Mouse (Mus musculus) neural tube, embryonic 13.5 days (tissue): Measurements from ENCODE around the gene Ppib. TPM values are rescaled to one million over a fixed set of nuclear protein-coding genes. Genes with fewer than 3 reads are reported as not detected.

Experiments
- ATAC-seq: fragments of 200-750 bp; cut with Nextera tagmentation; 2 replicates; pipeline ENCODE4 v1.8.0; 2017; ENCODE audit warnings: low read depth, mild to moderate bottlenecking, moderate TSS enrichment, moderate library complexity
- H3K27ac ChIP-seq: fragments of 300-500 bp; sonication (generic); replicated peaks from 2 replicates; pipeline ENCODE4 v1.5.1; 2015; ENCODE audit warnings: moderate library complexity, mild to moderate bottlenecking, inconsistent platforms
- H3K27me3 ChIP-seq: fragments of 300-500 bp; sonication (generic); 2 replicates; pipeline ENCODE4 v1.6.1; 2015; ENCODE audit warnings: mild to moderate bottlenecking, inconsistent platforms
- H3K36me3 ChIP-seq: fragments of 300-500 bp; sonication (generic); 2 replicates; pipeline ENCODE4 v1.6.1; 2015; ENCODE audit warnings: mild to moderate bottlenecking, inconsistent platforms
- H3K4me1 ChIP-seq: fragments of 300-500 bp; sonication (generic); replicated peaks from 2 replicates; pipeline ENCODE4 v1.6.1; 2015; ENCODE audit warnings: inconsistent platforms
- H3K4me2 ChIP-seq: fragments of 300-500 bp; sonication (generic); 2 replicates; pipeline ENCODE4 v1.6.1; 2015; ENCODE audit warnings: inconsistent platforms, mild to moderate bottlenecking, moderate library complexity
- H3K4me3 ChIP-seq: fragments of 300-500 bp; sonication (generic); 2 replicates; pipeline ENCODE4 v1.5.1; 2015; ENCODE audit warnings: mild to moderate bottlenecking, inconsistent platforms
- H3K9ac ChIP-seq: fragments of 300-500 bp; sonication (generic); 2 replicates; pipeline ENCODE4 v1.6.1; 2015; ENCODE audit warnings: moderate library complexity, mild to moderate bottlenecking, inconsistent platforms
- H3K9me3 ChIP-seq: fragments of 300-500 bp; sonication (generic); 2 replicates; pipeline ENCODE4 v1.6.1; 2016; ENCODE audit warnings: inconsistent platforms
- WGBS: fragments of 180-500 bp; shearing (Covaris S2); methylation state at CpG from one replicate; pipeline ENCODE4 v1.1.7; 2015; 5-methylcytosine and 5-hydroxymethylcytosine counted together
- polyA plus RNA-seq: library from polyadenylated mRNA; unstranded; fragments of >200 nt; fragmentation: Nextera tagmentation; extraction: Ambion mirVana; gene quantifications from 2 replicates; pipeline ENCODE4 v1.2.1, GENCODE M21; 2015

The Ppib gene
- polyA plus RNA-seq, 1 experiment from 2014 or later = 438 TPM

- H3K9me3 ChIP-seq = peaks cover 6% of the 10 kb centered on the region; the same call in 1 of the 2 replicates
Measured at GRCm38 (mm10) chr9:66078493-66078892, 18.5 kb downstream of the Ppib start.

GRCm38 (mm10) chr9:66080804-66081459 lies 20.9 kb downstream of the Ppib start:
- Histone ChIP-seq H3K4me2 (no peak overlapping the region), H3K27ac (no peak overlapping the region), H3K4me1 (peaks cover 7% of the 10 kb centered on the region; the same call in 1 of the 2 replicates), H3K9ac (no peak overlapping the region), H3K36me3 (peaks cover under 1% of the 10 kb centered on the region; the same call in 1 of the 2 replicates), H3K4me3 (no peak overlapping the region), H3K9me3 (no peaks in the 10 kb centered on the region), H3K27me3 (no peaks in the 10 kb centered on the region)
- no peak for ATAC-seq
- WGBS = 63% methylated on average over 3 of the region's 3 CpGs

More at GRCm38 (mm10) chr9:66078493-66078892, 18.5 kb downstream of the Ppib start:
- Histone ChIP-seq H3K4me3 (no peak overlapping the region), H3K27ac (no peak overlapping the region), H3K9ac (peak overlapping the region; percentile 35; the same call in 1 of the 2 replicates), H3K36me3 (no peaks in the 10 kb centered on the region), H3K27me3 (no peaks in the 10 kb centered on the region), H3K4me1 (peaks cover 7% of the 10 kb centered on the region; the same call in 1 of the 2 replicates), H3K4me2 (peak overlapping the region; percentile 31)
- ATAC-seq = no peak; the same call in 1 of the 2 replicates
- 14% methylated on average over 14 of the region's 14 CpGs for WGBS

- no peak overlapping the region for H3K4me3 ChIP-seq
- H3K36me3 ChIP-seq = peaks cover 12% of the 10 kb centered on the region
- no peak for ATAC-seq
- H3K27me3 ChIP-seq = no peaks in the 10 kb centered on the region
- H3K9me3 ChIP-seq = no peaks in the 10 kb centered on the region
- WGBS = 86% methylated on average over 4 of the region's 4 CpGs
- no peak overlapping the region for H3K9ac ChIP-seq
- no peak overlapping the region for H3K27ac ChIP-seq
- H3K4me1 ChIP-seq = peaks cover 7% of the 10 kb centered on the region; the same call in 1 of the 2 replicates
- no peak overlapping the region for H3K4me2 ChIP-seq
Measured at GRCm38 (mm10) chr9:66081999-66082398, 22.0 kb downstream of the Ppib start.

- ATAC-seq = no peak
- Histone ChIP-seq H3K36me3 (peaks cover 32% of the 10 kb centered on the region), H3K9me3 (no peaks in the 10 kb centered on the region), H3K4me1 (no peaks in the 10 kb centered on the region), H3K4me2 (no peak overlapping the region), H3K27ac (no peak overlapping the region), H3K4me3 (no peak overlapping the region), H3K9ac (no peak overlapping the region), H3K27me3 (no peaks in the 10 kb centered on the region)
- WGBS = 91% methylated on average over 3 of the region's 3 CpGs
Measured at GRCm38 (mm10) chr9:66084171-66084570, 24.1 kb downstream of the Ppib start.

- Histone ChIP-seq H3K9ac (no peak overlapping the region), H3K9me3 (no peaks in the 10 kb centered on the region), H3K4me3 (no peak overlapping the region), H3K4me1 (0 out of 2 replicates have a peak, but pooled peaks cover under 1% of the 10 kb centered on the region), H3K4me2 (no peak overlapping the region), H3K27ac (no peak overlapping the region), H3K27me3 (no peaks in the 10 kb centered on the region), H3K36me3 (peaks cover 61% of the 10 kb centered on the region)
- no peak for ATAC-seq
- WGBS = 95% methylated on average over 7 of the region's 7 CpGs
Measured at GRCm38 (mm10) chr9:66087062-66087461, 27.0 kb downstream of the Ppib start.

- no peak overlapping the region for H3K4me3 ChIP-seq
- no peak overlapping the region for H3K4me2 ChIP-seq
- ATAC-seq = no peak
- no peaks in the 10 kb centered on the region for H3K9me3 ChIP-seq
- no peak overlapping the region for H3K9ac ChIP-seq
- H3K27ac ChIP-seq = no peak overlapping the region
- H3K27me3 ChIP-seq = no peaks in the 10 kb centered on the region
- H3K36me3 ChIP-seq = peaks cover 75% of the 10 kb centered on the region
- H3K4me1 ChIP-seq = peaks cover 8% of the 10 kb centered on the region; the same call in 1 of the 2 replicates
- WGBS = 52% methylated on average over 4 of the region's 4 CpGs
Measured at GRCm38 (mm10) chr9:66088411-66088810, 28.4 kb downstream of the Ppib start.

GRCm38 (mm10) chr9:66090593-66091244 lies 30.7 kb downstream of the Ppib start:
- 90% methylated on average over 13 of the region's 13 CpGs for WGBS
- Histone ChIP-seq H3K9me3 (no peaks in the 10 kb centered on the region), H3K27ac (no peak overlapping the region), H3K27me3 (no peaks in the 10 kb centered on the region), H3K9ac (no peak overlapping the region), H3K4me1 (peaks cover 8% of the 10 kb centered on the region; the same call in 1 of the 2 replicates), H3K4me2 (no peak overlapping the region), H3K4me3 (no peak overlapping the region), H3K36me3 (peaks cover 98% of the 10 kb centered on the region)
- ATAC-seq = no peak

GRCm38 (mm10) chr9:66091327-66092231 lies 31.6 kb downstream of the Ppib start:
- peaks cover 99% of the 10 kb centered on the region for H3K36me3 ChIP-seq

GRCm38 (mm10) chr9:66092664-66093063 lies 32.6 kb downstream of the Ppib start:
- Histone ChIP-seq H3K9ac (no peak overlapping the region), H3K36me3 (peaks cover 99% of the 10 kb centered on the region), H3K4me1 (peaks cover 8% of the 10 kb centered on the region; the same call in 1 of the 2 replicates), H3K4me2 (no peak overlapping the region), H3K27ac (0 out of 2 replicates have a peak overlapping the region, but pooled peaks have one; percentile 46), H3K27me3 (no peaks in the 10 kb centered on the region), H3K9me3 (no peaks in the 10 kb centered on the region), H3K4me3 (no peak overlapping the region)
- WGBS = 86% methylated on average over 2 of the region's 2 CpGs
- no peak for ATAC-seq

More at GRCm38 (mm10) chr9:66091327-66092231, 31.6 kb downstream of the Ppib start:
- 85% methylated on average over 6 of the region's 6 CpGs for WGBS
- no peaks in the 10 kb centered on the region for H3K9me3 ChIP-seq
- no peak overlapping the region for H3K4me2 ChIP-seq
- H3K4me3 ChIP-seq = no peak overlapping the region
- H3K27me3 ChIP-seq = no peaks in the 10 kb centered on the region
- ATAC-seq = no peak
- H3K27ac ChIP-seq = peak overlapping the region; percentile 46
- H3K9ac ChIP-seq = no peak overlapping the region
- H3K4me1 ChIP-seq = peaks cover 8% of the 10 kb centered on the region; the same call in 1 of the 2 replicates

GRCm38 (mm10) chr9:66101577-66101976 lies 41.6 kb downstream of the Ppib start:
- 73% methylated on average over 8 of the region's 8 CpGs for WGBS
- Histone ChIP-seq H3K27ac (no peak overlapping the region), H3K4me1 (no peaks in the 10 kb centered on the region), H3K27me3 (no peaks in the 10 kb centered on the region), H3K4me3 (no peak overlapping the region), H3K36me3 (peaks cover 89% of the 10 kb centered on the region), H3K4me2 (no peak overlapping the region), H3K9me3 (no peaks in the 10 kb centered on the region), H3K9ac (no peak overlapping the region)
- no peak for ATAC-seq

- H3K4me2 ChIP-seq = no peak overlapping the region
- H3K4me1 ChIP-seq = no peaks in the 10 kb centered on the region
- H3K9ac ChIP-seq = no peak overlapping the region
- no peak for ATAC-seq
- H3K4me3 ChIP-seq = no peak overlapping the region
- H3K9me3 ChIP-seq = no peaks in the 10 kb centered on the region
- WGBS = 88% methylated on average over 6 of the region's 6 CpGs
- no peak overlapping the region for H3K27ac ChIP-seq
- H3K36me3 ChIP-seq = peaks cover 89% of the 10 kb centered on the region
- H3K27me3 ChIP-seq = no peaks in the 10 kb centered on the region
Measured at GRCm38 (mm10) chr9:66102668-66103067, 42.6 kb downstream of the Ppib start.
